Mouse (Mus musculus) limb, embryonic 13.5 days (tissue): Measurements from ENCODE around the gene Rasgrp3. TPM values are rescaled to one million over a fixed set of nuclear protein-coding genes. Genes with fewer than 3 reads are reported as not detected.

Source experiments
- ATAC-seq: fragments of 200-750 bp; cut with Nextera tagmentation; 2 replicates; pipeline ENCODE4 v1.8.0; 2017; ENCODE audit warnings: low read depth, moderate number of reproducible peaks, moderate TSS enrichment; ENCODE audit not compliant: low FRiP score
- H3K27ac ChIP-seq: fragments of 300-500 bp; sonication (generic); 2 replicates; pipeline ENCODE4 v1.5.1; 2015; ENCODE audit warnings: inconsistent platforms, mild to moderate bottlenecking, moderate library complexity
- H3K27me3 ChIP-seq: fragments of 300-500 bp; sonication (generic); 2 replicates; pipeline ENCODE4 v1.6.1; 2015; ENCODE audit warnings: mild to moderate bottlenecking, inconsistent platforms
- H3K36me3 ChIP-seq: fragments of 300-500 bp; sonication (generic); 2 replicates; pipeline ENCODE4 v1.6.1; 2015; ENCODE audit warnings: inconsistent platforms, mild to moderate bottlenecking, moderate library complexity
- H3K4me1 ChIP-seq: fragments of 300-500 bp; sonication (generic); 2 replicates; pipeline ENCODE4 v1.6.1; 2015; ENCODE audit warnings: inconsistent platforms
- H3K4me2 ChIP-seq: fragments of 300-500 bp; sonication (generic); replicated peaks from 2 replicates; pipeline ENCODE4 v1.6.1; 2015; ENCODE audit warnings: inconsistent platforms, mild to moderate bottlenecking, moderate library complexity
- H3K4me3 ChIP-seq: fragments of 300-500 bp; sonication (generic); 2 replicates; pipeline ENCODE4 v1.5.1; 2015; ENCODE audit warnings: moderate library complexity, mild to moderate bottlenecking, inconsistent platforms
- H3K9ac ChIP-seq: fragments of 300-500 bp; sonication (generic); 2 replicates; pipeline ENCODE4 v1.6.1; 2015; ENCODE audit warnings: mild to moderate bottlenecking, inconsistent platforms
- H3K9me3 ChIP-seq: fragments of 300-500 bp; sonication (generic); 2 replicates; pipeline ENCODE4 v1.6.1; 2016; ENCODE audit warnings: inconsistent platforms
- WGBS: fragments of 180-500 bp; shearing (Covaris S2); methylation state at CpG from one replicate; pipeline ENCODE4 v1.1.7; 2015; 5-methylcytosine and 5-hydroxymethylcytosine counted together
- polyA plus RNA-seq: library from polyadenylated mRNA; unstranded; fragments of >200 nt; fragmentation: Nextera tagmentation; extraction: Ambion mirVana; gene quantifications from 2 replicates; pipeline ENCODE4 v1.2.1, GENCODE M21; 2015

Gene Rasgrp3
- polyA plus RNA-seq, 1 experiment from 2014 or later = 10.6 TPM

DNA sequence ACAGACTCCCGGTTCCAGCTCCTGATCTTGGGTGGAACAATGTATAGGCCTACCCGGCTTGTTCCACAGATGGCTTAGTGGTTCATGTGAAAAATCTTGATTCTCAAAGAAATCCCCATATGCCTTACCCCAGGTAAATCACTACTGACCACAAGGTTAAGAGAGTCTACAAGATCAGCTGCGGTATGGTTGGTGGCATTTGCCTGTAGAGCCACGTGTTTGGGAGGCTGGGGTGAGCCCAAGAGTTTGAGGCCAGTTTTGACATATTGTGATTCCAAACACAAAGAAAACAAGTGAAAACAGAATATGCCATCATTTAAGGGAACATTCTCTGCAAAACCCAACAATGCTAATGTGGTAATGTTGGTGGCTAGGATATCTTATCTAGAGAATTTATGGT is 99.9 kb downstream of the Rasgrp3 start:
- Histone ChIP-seq H3K4me3 (no peak overlapping the region), H3K9me3 (no peaks in the 10 kb centered on the region), H3K4me1 (no peaks in the 10 kb centered on the region; the same call in 1 of the 2 replicates), H3K27me3 (no peaks in the 10 kb centered on the region), H3K27ac (no peak overlapping the region), H3K9ac (no peak overlapping the region), H3K36me3 (peaks cover 32% of the 10 kb centered on the region), H3K4me2 (no peak overlapping the region)
- no peak for ATAC-seq
- 94% methylated on average over 4 of the region's 4 CpGs for WGBS

DNA sequence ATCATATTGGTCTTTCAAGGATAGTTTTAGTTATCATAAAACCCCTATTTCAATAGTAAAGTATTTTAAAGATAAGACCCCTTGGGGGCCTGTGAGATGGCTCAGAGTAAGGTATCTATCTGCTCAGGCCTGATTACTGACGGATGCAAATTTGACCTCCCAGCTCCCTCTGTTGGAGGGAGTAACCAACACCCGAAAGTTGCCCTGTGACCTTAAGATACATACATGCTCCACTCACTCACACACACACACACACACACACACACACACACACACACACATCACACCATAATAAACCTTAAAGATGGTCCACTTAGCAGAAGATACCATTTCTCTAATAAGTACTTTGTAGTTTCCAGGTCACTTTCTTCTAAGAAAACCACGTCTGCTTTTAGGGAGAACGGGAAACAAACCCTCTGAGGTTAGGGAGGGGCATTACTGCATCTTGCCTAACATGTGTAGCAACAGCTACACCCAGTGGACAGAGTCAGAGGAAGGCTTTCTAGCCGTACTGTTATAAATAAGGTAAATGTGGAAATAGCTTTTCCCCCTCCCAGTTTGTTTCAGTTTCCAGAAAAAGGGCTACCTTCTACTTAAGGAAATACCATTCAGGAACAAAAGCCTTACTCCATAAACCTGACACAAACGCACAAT is 100.8 kb downstream of the Rasgrp3 start:
- H3K27ac ChIP-seq = no peak overlapping the region
- H3K4me1 ChIP-seq = no peaks in the 10 kb centered on the region; the same call in 1 of the 2 replicates
- WGBS = 38% methylated on average over 6 of the region's 6 CpGs
- peak; percentile 81; the same call in 1 of the 2 replicates for ATAC-seq
- H3K9ac ChIP-seq = no peak overlapping the region
- no peaks in the 10 kb centered on the region for H3K27me3 ChIP-seq
- H3K9me3 ChIP-seq = no peaks in the 10 kb centered on the region
- H3K4me3 ChIP-seq = no peak overlapping the region
- no peak overlapping the region for H3K4me2 ChIP-seq
- peaks cover 32% of the 10 kb centered on the region for H3K36me3 ChIP-seq

DNA sequence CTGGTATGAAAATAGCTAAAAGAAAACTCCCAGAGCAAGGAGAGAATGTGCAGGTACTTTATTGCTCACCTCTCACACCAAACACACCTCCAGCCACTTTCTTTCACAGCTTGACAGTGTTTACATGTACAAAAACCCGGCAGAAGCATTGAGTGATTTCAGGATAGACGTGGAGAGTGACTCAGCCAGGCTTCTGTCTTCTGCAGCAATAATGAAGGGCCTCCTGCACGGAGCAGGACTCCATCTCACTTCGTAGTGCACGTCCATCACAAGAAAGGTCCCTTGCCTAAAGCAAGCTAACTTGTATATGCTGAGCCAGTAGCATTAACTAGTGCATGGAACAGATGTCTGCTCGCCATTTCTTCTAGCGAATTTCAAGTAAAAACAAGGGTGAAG is 101.4 kb downstream of the Rasgrp3 start:
- Histone ChIP-seq H3K4me1 (no peaks in the 10 kb centered on the region; the same call in 1 of the 2 replicates), H3K27me3 (no peaks in the 10 kb centered on the region), H3K36me3 (peaks cover 38% of the 10 kb centered on the region), H3K4me3 (no peak overlapping the region), H3K27ac (no peak overlapping the region), H3K9ac (no peak overlapping the region), H3K4me2 (no peak overlapping the region), H3K9me3 (no peaks in the 10 kb centered on the region)
- no peak for ATAC-seq
- WGBS = 84% methylated on average over 7 of the region's 7 CpGs

DNA sequence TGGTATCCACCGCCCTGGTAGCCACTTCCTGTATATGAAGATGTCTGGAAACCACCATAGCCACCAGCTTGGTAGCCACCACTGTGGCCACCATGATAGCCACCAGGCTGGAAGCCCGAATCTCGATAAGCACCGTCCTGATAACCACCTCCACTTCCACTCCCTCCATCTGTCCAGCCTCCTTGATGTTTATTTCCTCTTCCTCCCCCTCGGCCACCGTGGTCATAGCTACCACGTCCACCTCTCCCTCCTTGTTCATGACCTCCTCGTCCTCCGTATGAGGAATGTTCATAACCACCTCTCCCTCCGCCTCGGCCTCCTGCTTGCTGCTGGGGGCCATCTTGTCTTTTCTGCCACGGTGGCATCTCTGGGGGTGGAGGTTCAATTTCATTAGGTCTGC is 102.7 kb downstream of the Rasgrp3 start:
- Histone ChIP-seq H3K27ac (no peak overlapping the region), H3K27me3 (no peaks in the 10 kb centered on the region), H3K9ac (no peak overlapping the region), H3K4me3 (no peak overlapping the region), H3K4me2 (no peak overlapping the region), H3K4me1 (no peaks in the 10 kb centered on the region; the same call in 1 of the 2 replicates), H3K36me3 (peaks cover 50% of the 10 kb centered on the region), H3K9me3 (no peaks in the 10 kb centered on the region)
- WGBS = 95% methylated on average over 12 of the region's 12 CpGs
- no peak for ATAC-seq

DNA sequence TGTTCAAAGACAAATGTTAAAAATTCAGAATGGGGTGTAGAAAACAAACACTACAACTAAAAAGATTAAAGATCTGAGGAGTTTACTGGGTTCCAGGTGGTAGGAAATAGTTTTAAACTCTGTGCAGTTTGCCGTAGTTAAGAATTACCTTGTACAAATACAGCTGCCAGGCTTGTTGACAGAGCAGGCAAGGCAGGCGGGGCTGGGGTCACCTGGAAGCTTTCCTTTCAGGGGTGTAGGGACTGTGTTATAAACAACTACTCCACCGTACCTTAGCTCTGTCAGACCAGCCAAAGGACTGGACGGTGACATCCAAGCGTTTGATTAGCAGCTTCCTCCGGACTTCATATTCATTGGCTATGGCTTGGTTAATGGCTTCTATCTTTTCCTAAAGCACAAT is 103.4 kb downstream of the Rasgrp3 start:
- Histone ChIP-seq H3K9ac (no peak overlapping the region), H3K36me3 (peaks cover 53% of the 10 kb centered on the region), H3K27ac (no peak overlapping the region), H3K9me3 (no peaks in the 10 kb centered on the region), H3K4me1 (no peaks in the 10 kb centered on the region; the same call in 1 of the 2 replicates), H3K4me2 (no peak overlapping the region), H3K4me3 (no peak overlapping the region), H3K27me3 (no peaks in the 10 kb centered on the region)
- ATAC-seq = no peak
- WGBS = 90% methylated on average over 6 of the region's 6 CpGs

DNA sequence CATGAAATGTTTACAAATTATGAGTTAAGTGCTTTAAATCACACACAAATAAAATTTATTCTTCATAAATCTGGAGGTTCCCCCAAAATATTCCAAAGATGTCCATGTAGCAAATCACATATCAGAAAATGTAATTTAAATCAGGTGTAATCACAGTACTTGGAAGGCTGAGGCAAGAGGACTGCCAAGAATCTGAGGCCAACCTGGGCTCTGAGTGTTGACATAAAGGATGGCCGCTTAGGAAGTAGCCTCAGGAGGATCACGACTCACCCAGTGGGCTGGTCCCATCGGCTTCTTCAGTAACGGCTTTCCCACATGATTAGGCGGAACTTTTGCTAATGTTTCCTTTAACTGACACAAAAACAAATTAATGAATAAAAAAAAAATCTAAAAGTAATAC is 104.1 kb downstream of the Rasgrp3 start:
- Histone ChIP-seq H3K9ac (no peak overlapping the region), H3K27ac (no peak overlapping the region), H3K4me3 (no peak overlapping the region), H3K4me1 (no peaks in the 10 kb centered on the region), H3K27me3 (no peaks in the 10 kb centered on the region), H3K36me3 (peaks cover 60% of the 10 kb centered on the region), H3K4me2 (no peak overlapping the region), H3K9me3 (no peaks in the 10 kb centered on the region)
- ATAC-seq = no peak
- WGBS = 81% methylated on average over 5 of the region's 5 CpGs

DNA sequence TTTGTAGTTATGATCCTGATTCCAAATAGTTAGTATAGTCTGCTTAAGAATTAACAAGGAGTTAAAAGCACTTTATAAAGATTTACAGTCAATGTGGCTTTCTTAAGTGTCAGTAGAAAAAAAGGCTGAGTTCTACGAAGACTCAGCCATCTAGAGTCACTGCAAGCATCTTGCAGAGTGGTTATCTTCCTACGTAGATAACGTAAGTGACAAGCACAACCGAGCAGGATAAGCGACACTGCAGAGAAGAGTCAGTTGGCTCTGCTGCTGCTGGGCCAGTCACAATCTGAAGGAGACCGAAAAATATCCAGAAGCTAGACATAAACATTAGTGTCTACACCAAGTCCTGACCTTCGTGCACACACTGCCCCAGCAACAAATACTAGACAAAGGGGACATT is 107.7 kb downstream of the Rasgrp3 start:
- Histone ChIP-seq H3K27ac (no peak overlapping the region), H3K4me3 (no peak overlapping the region), H3K9ac (no peak overlapping the region), H3K9me3 (no peaks in the 10 kb centered on the region), H3K4me2 (no peak overlapping the region), H3K4me1 (peaks cover 16% of the 10 kb centered on the region), H3K27me3 (no peaks in the 10 kb centered on the region), H3K36me3 (peaks cover 66% of the 10 kb centered on the region)
- WGBS = 83% methylated on average over 7 of the region's 7 CpGs
- ATAC-seq = no peak

DNA sequence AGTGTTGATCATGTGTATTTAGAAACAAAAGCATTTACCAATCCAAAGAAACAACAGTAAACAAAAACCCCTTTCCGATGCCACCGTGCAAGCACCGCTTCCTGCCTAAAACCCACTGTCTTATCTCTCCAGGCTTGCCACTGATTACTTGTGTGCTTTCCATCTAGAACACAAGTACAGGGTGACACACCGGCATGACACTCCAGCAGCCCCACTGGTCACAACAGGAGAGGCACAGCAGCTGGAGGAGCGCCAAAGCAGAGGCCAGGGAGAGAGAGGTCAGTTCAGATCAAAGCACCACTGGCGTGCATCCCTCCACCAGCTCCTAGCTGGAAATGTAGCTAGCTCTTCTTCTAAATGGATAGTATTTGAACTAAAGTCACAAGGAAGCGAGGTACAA is 108.6 kb downstream of the Rasgrp3 start:
- 92% methylated on average over 7 of the region's 7 CpGs for WGBS

DNA sequence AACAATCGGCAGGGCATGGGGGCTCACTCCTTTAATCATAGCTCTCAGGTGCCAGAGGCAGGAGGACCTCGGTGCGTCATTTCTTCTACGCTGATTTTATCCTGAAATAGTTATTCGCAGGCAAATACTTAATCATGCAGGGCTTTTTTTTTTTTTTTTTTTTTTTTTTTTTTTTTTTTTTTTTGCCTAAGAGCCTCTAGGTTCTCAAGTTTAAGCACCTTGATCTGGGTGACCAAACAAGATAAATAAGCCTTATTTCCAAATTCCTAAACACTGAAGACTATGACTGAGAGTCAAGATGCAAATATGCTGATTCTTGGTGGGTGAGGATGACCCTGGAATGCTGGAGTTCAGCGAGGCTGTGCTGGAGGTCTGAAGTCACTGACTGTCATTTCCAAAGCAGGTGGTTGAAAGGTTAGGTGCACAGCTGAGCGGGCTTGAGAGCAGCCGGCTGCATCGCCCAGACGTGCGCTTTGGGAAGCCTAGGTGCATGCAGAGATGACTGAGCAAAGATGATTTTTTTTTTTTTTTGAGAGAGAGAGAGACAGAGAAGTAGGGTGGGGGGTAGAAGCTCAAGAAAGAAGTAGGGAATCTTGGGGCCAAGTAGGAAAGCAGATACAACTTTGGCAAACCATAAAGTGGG is 115.2 kb downstream of the Rasgrp3 start:
- peak overlapping the region; percentile 39; the same call in 1 of the 2 replicates for H3K27ac ChIP-seq
- WGBS = 40% methylated on average over 11 of the region's 11 CpGs
- peak overlapping the region; percentile 85 for H3K9ac ChIP-seq
- H3K27me3 ChIP-seq = no peaks in the 10 kb centered on the region
- H3K36me3 ChIP-seq = peaks cover 19% of the 10 kb centered on the region
- peak overlapping the region; percentile 80 for H3K4me2 ChIP-seq
- H3K4me3 ChIP-seq = peak overlapping the region; percentile 85
- peaks cover 27% of the 10 kb centered on the region for H3K4me1 ChIP-seq
- no peaks in the 10 kb centered on the region for H3K9me3 ChIP-seq
- ATAC-seq = peak; percentile 0; the same call in 1 of the 2 replicates

More for the DNA sequence above, 108.6 kb downstream of the Rasgrp3 start:
- H3K4me2 ChIP-seq = no peak overlapping the region
- peaks cover 16% of the 10 kb centered on the region for H3K4me1 ChIP-seq
- no peak overlapping the region for H3K4me3 ChIP-seq
- no peaks in the 10 kb centered on the region for H3K9me3 ChIP-seq
- H3K27me3 ChIP-seq = no peaks in the 10 kb centered on the region
- H3K9ac ChIP-seq = no peak overlapping the region
- H3K27ac ChIP-seq = no peak overlapping the region
- peaks cover 60% of the 10 kb centered on the region for H3K36me3 ChIP-seq
- no peak for ATAC-seq

DNA sequence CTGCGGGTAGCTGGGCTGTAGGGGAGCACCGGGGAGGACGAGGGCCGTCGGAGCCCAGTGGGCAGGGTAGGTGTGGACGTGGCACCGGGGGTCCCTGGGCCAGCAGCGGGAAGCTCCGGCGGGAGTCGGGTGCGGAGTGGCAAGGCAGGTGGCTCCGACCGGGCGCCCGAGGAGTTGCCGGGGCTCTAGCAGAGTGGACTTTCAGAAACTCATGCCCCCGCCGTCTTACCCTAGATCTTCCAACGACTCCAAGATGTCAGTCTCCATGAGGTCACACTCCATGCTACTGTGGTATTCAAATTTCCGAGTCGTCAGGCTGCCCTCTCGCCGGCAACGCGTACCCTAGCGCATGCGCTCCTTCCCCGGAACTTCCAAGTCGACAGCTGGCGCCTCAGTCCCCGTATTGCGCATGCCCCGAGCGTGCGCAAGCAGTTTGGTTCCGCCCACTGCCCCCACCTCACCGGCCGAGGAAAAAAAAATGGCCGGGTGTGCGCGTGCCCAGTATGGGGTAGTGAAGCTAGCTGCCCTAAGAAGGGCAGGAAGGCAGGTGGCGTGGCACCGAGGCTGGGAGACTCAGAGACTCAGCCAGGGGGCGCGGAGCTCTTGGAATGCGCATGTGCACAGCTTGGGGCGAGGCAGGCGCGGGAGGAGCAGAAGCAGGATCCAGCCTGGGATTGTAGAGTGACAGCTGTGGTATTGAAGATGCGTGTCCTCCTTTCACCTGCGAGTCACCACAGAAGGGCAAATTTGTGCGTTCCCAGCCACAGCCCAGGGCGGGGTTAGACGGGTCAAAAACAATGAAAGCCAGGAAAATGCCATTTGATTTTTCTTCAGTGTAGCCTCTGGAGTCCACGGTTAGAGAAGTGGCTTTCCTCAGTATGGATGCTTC is 116.1 kb downstream of the Rasgrp3 start, which contains the start of gene Fam98a:
Gene Fam98a (minus strand): TSS at position 435 of the 889 bp plus-strand sequence.
- ATAC-seq = peak; percentile 99
- under 1% methylated on average over 56 of the region's 56 CpGs for WGBS
- Histone ChIP-seq H3K9me3 (no peaks in the 10 kb centered on the region), H3K4me1 (peaks cover 20% of the 10 kb centered on the region), H3K4me2 (peak within 1 kb of the TSS; percentile 80), H3K27me3 (no peaks in the 10 kb centered on the region), H3K9ac (peak within 1 kb of the TSS; percentile 85), H3K36me3 (peaks cover 10% of the 10 kb centered on the region; the same call in 1 of the 2 replicates), H3K27ac (peak within 1 kb of the TSS; percentile 39; the same call in 1 of the 2 replicates), H3K4me3 (peak within 1 kb of the TSS; percentile 85)

DNA sequence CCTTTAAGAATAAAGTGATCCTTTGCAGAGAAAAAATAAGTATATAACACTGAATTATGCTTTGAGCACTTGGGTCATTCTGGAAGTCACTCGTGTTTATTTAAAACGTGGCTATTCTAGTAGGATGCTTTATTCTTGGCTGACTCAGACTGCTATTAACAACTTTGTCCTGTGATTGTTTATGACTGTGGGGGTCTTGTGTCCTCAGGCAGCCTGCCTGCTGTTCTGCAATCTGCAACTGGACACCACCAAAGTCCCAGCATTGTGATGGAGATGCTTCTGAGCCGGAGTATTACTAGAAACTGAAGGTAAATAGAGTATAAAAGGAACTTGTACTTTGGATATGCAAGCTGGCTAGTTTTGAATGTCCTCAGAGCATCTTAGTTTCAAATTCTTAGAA is 121.3 kb downstream of the Rasgrp3 start:
- Histone ChIP-seq H3K27me3 (no peaks in the 10 kb centered on the region), H3K36me3 (no peaks in the 10 kb centered on the region), H3K9me3 (no peaks in the 10 kb centered on the region; the same call in 1 of the 2 replicates), H3K27ac (no peak overlapping the region), H3K4me3 (no peak overlapping the region), H3K9ac (no peak overlapping the region), H3K4me1 (no peaks in the 10 kb centered on the region), H3K4me2 (no peak overlapping the region)
- whole genome bisulfite sequencing = 31% methylated on average over 3 of the region's 3 CpGs
- ATAC-seq = no peak

DNA sequence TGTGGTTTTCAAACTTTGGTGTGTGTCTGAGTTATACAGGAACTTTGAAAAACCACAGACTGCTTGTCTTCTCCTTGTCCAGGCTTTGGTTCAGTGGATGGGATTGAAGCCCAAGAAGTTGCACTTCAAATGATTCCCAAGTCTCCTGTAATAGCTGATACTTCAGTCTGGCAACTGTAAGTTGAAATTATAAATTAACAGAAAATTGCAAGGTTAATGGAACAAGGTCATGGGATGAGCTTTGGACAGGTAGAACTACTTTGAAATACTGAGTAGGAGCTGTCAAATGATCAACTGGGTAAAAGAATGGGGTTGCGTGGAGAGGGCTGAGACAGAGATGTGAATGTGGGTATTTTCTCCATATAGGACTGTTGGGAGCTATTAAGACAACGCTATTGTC is 122.3 kb downstream of the Rasgrp3 start:
- no peak for ATAC-seq
- Histone ChIP-seq H3K36me3 (no peaks in the 10 kb centered on the region), H3K9ac (no peak overlapping the region), H3K4me3 (no peak overlapping the region), H3K4me1 (no peaks in the 10 kb centered on the region), H3K27me3 (no peaks in the 10 kb centered on the region), H3K9me3 (no peaks in the 10 kb centered on the region; the same call in 1 of the 2 replicates), H3K27ac (no peak overlapping the region), H3K4me2 (no peak overlapping the region)
- WGBS = 97% methylated on average over 2 of the region's 2 CpGs
